Mouse (Mus musculus): ENCODE measurements around the gene Stmn1. TPM values are rescaled to one million over a fixed set of nuclear protein-coding genes. Genes with fewer than 3 reads are reported as not detected.

Gene Stmn1
- polyA plus RNA-seq, 1 experiment from 2014 or later = 380 TPM

GRCm38 (mm10) chr4:134478031-134478430 is 9.9 kb downstream of the Stmn1 start:
- H3K27me3 ChIP-seq (ENCODE audit: control insufficient read depth, insufficient read depth, low read length) = no peaks in the 10 kb centered on the region
- ATAC-seq (ENCODE audit: low FRiP score, low TSS enrichment) (peak; percentile 39), DNase-seq (ENCODE audit: low spot score) (peak; percentile 93)
- WGBS = 4% methylated on average over 9 of the region's 9 CpGs
- H3K9me3 ChIP-seq (ENCODE audit: control insufficient read depth, low read length) = no peaks in the 10 kb centered on the region
- no peak overlapping the region for H3K27ac ChIP-seq (replicated peaks)
- TF ChIP-seq CTCF (IDR thresholded peaks at IDR 0.05; ENCODE audit: low read depth) (peak; percentile 100), EP300 (optimal IDR thresholded peaks at IDR 0.05) (no peak)
- H3K9ac ChIP-seq (ENCODE audit: low read length) = no peak overlapping the region
- H3K4me3 ChIP-seq (ENCODE audit: low read depth, low read length) = no peak overlapping the region
- H3K4me1 ChIP-seq (replicated peaks; ENCODE audit: control insufficient read depth, insufficient read depth) = no peaks in the 10 kb centered on the region
- H3K36me3 ChIP-seq (ENCODE audit: control insufficient read depth, insufficient read depth, low read length) = peaks cover 12% of the 10 kb centered on the region
- no peak overlapping the region for H3K4me2 ChIP-seq (replicated peaks; ENCODE audit: low read depth)

DNA sequence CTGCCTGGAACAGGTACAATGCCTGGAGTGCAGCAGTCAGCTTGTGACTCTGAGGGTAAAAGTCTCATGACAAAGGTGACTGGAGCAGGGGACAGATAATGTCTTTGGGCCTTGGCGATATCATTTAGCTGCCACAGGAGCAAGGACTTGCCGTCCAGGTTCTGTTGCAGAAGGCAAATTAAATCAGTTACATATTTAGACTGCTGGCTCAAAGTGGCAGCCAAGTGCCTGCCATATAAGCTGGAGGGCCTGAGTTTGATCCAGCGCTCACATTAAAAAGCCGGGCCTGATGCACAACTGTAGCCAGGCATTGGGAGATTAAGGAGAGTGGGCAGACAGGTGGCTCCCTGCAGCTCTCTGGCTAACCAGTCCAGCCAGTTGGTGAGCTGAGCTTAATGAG is 11.7 kb downstream of the Stmn1 start:
- H3K4me3 ChIP-seq (ENCODE audit: low read depth, low read length) = no peak overlapping the region
- no peaks in the 10 kb centered on the region for H3K4me1 ChIP-seq (replicated peaks; ENCODE audit: control insufficient read depth, insufficient read depth)
- no peak for TF ChIP-seq EP300 (optimal IDR thresholded peaks at IDR 0.05)
- TF ChIP-seq CTCF (IDR thresholded peaks at IDR 0.05; ENCODE audit: low read depth) = no peak
- H3K27me3 ChIP-seq (ENCODE audit: control insufficient read depth, insufficient read depth, low read length) = no peaks in the 10 kb centered on the region
- ATAC-seq (ENCODE audit: low FRiP score, low TSS enrichment) (no peak), DNase-seq (ENCODE audit: low spot score) (no peak)
- H3K27ac ChIP-seq (replicated peaks) = 0 out of 2 replicates have a peak overlapping the region, but pooled peaks have one; percentile 8
- peaks cover 4% of the 10 kb centered on the region; the same call in 1 of the 2 replicates for H3K36me3 ChIP-seq (ENCODE audit: control insufficient read depth, insufficient read depth, low read length)
- no peak overlapping the region for H3K9ac ChIP-seq (ENCODE audit: low read length)
- 80% methylated on average over 4 of the region's 4 CpGs for WGBS
- H3K9me3 ChIP-seq (ENCODE audit: control insufficient read depth, low read length) = no peaks in the 10 kb centered on the region
- H3K4me2 ChIP-seq (replicated peaks; ENCODE audit: low read depth) = no peak overlapping the region

DNA sequence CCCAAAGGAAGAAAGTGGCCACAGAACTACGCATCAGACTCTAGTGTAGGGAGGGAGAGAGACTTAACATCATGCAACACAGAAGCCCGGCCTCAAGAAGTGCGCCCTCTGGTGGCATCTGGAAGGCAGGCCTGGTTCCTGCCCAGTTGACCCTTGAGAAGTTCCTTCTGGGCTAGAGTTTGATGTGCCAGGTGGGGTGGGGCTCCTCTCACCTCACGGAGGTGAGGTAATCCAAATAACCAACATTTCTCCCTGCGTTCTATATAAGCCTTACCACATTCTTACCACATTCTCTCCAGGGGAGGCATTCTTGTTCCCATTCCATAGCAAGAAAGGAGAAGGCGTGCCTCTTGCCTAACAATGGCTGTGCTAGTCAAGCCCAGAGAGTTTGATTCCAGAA is 12.7 kb downstream of the Stmn1 start:
- Histone ChIP-seq H3K27me3 (ENCODE audit: control insufficient read depth, insufficient read depth, low read length) (no peaks in the 10 kb centered on the region), H3K9ac (ENCODE audit: low read length) (no peak overlapping the region), H3K9me3 (ENCODE audit: control insufficient read depth, low read length) (no peaks in the 10 kb centered on the region), H3K36me3 (ENCODE audit: control insufficient read depth, insufficient read depth, low read length) (no peaks in the 10 kb centered on the region), H3K4me1 (replicated peaks; ENCODE audit: control insufficient read depth, insufficient read depth) (no peaks in the 10 kb centered on the region), H3K4me3 (ENCODE audit: low read depth, low read length) (no peak overlapping the region), H3K4me2 (replicated peaks; ENCODE audit: low read depth) (no peak overlapping the region), H3K27ac (replicated peaks) (0 out of 2 replicates have a peak overlapping the region, but pooled peaks have one; percentile 35)
- WGBS = 16% methylated on average over 6 of the region's 6 CpGs
- ATAC-seq (ENCODE audit: low FRiP score, low TSS enrichment) = peak; percentile 80
- TF ChIP-seq CTCF (IDR thresholded peaks at IDR 0.05; ENCODE audit: low read depth) (peak; percentile 97), EP300 (optimal IDR thresholded peaks at IDR 0.05) (no peak)
- peak; percentile 90 for DNase-seq (ENCODE audit: low spot score)

DNA sequence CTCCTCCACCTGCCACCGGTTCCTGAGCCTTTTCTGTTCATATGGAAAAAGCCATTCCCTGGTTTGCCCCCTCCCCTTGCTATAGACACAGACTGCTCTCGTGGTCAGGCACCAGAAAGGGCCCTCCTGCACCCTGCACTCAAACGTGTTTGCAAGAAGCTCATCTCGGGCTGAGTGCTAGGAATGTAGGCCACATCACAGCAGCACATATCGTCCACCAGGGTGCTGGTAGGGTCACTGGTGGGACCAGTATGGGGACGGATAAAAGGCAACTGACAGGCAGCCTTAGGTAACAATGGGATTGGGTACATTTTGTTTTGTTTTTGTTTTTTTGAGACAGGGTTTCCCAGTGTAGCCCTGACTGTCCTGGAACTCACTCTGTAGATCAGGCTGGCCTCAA is 13.2 kb downstream of the Stmn1 start:
- no peaks in the 10 kb centered on the region for H3K27me3 ChIP-seq (ENCODE audit: control insufficient read depth, insufficient read depth, low read length)
- no peak for TF ChIP-seq CTCF (IDR thresholded peaks at IDR 0.05; ENCODE audit: low read depth)
- no peak for TF ChIP-seq EP300 (optimal IDR thresholded peaks at IDR 0.05)
- 50% methylated on average over 6 of the region's 6 CpGs for WGBS
- H3K27ac ChIP-seq (replicated peaks) = peak overlapping the region; percentile 35; the same call in 1 of the 2 replicates
- ATAC-seq (ENCODE audit: low FRiP score, low TSS enrichment) (no peak), DNase-seq (ENCODE audit: low spot score) (no peak)
- no peak overlapping the region for H3K4me2 ChIP-seq (replicated peaks; ENCODE audit: low read depth)
- no peaks in the 10 kb centered on the region for H3K4me1 ChIP-seq (replicated peaks; ENCODE audit: control insufficient read depth, insufficient read depth)
- no peaks in the 10 kb centered on the region for H3K9me3 ChIP-seq (ENCODE audit: control insufficient read depth, low read length)
- no peak overlapping the region for H3K4me3 ChIP-seq (ENCODE audit: low read depth, low read length)
- H3K9ac ChIP-seq (ENCODE audit: low read length) = no peak overlapping the region
- no peaks in the 10 kb centered on the region for H3K36me3 ChIP-seq (ENCODE audit: control insufficient read depth, insufficient read depth, low read length)

DNA sequence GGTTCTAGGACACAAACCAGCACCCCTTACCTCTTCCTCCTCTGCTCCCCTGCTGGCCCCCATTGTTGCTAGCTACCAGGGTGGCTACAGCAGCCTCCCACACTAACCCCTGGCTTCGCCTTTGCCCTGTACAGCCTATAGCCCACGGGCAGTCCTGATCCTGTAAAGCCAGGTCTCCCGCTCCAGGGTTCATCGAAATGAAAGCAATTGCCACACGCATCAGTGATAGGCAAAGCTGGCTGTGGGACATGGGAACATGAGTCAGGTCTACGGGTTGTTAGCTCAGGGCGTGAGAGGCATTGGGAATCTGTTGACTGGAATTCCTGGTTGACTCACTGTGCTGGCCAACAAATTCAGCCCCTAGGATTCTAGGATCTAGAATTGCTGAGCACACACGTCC is 14.3 kb downstream of the Stmn1 start:
- 52% methylated on average over 8 of the region's 8 CpGs for WGBS
- Histone ChIP-seq H3K4me1 (replicated peaks; ENCODE audit: control insufficient read depth, insufficient read depth) (no peaks in the 10 kb centered on the region), H3K36me3 (ENCODE audit: control insufficient read depth, insufficient read depth, low read length) (no peaks in the 10 kb centered on the region), H3K27me3 (ENCODE audit: control insufficient read depth, insufficient read depth, low read length) (no peaks in the 10 kb centered on the region), H3K4me3 (ENCODE audit: low read depth, low read length) (no peak overlapping the region), H3K9ac (ENCODE audit: low read length) (no peak overlapping the region), H3K9me3 (ENCODE audit: control insufficient read depth, low read length) (no peaks in the 10 kb centered on the region), H3K27ac (replicated peaks) (peak overlapping the region; percentile 89), H3K4me2 (replicated peaks; ENCODE audit: low read depth) (no peak overlapping the region; the same call in 1 of the 2 replicates)
- DNase-seq (ENCODE audit: low spot score) (peak; percentile 76), ATAC-seq (ENCODE audit: low FRiP score, low TSS enrichment) (peak; percentile 79)
- no peak for TF ChIP-seq EP300 (optimal IDR thresholded peaks at IDR 0.05)
- TF ChIP-seq CTCF (IDR thresholded peaks at IDR 0.05; ENCODE audit: low read depth) = no peak

DNA sequence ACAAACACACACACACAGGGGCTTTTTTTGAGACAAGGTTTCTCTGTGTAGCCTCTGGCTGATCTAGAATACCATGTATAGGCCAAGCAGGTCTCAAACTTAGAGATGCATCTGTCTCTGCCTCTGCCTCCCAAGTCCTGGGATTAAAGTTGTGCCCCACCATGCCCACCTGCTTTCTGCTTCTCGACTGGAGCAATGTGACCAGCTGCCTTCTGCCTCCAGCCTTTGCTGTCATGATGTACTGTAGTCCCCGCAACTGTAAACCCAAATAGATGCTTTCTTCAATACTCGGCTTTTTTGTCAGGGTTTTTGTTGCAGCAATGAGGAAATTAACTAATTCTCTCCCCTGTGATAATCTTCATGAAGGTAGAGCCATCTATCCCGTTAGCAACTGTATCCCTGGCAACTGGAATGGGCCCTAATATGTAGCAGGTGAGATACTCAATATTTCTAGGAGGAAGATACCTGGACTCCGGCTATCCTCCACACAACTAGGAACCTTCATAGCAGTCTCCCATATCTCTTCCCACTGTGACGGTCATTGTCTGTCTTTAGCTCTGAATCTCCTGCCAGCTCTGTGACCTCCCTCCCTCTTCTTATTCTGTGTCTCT is 15.1 kb downstream of the Stmn1 start:
- 64% methylated on average over 6 of the region's 6 CpGs for WGBS
- Histone ChIP-seq H3K27ac (replicated peaks) (peak overlapping the region; percentile 56; the same call in 1 of the 2 replicates), H3K9ac (ENCODE audit: low read length) (no peak overlapping the region), H3K36me3 (ENCODE audit: control insufficient read depth, insufficient read depth, low read length) (no peaks in the 10 kb centered on the region), H3K4me2 (replicated peaks; ENCODE audit: low read depth) (no peak overlapping the region), H3K27me3 (ENCODE audit: control insufficient read depth, insufficient read depth, low read length) (no peaks in the 10 kb centered on the region), H3K4me3 (ENCODE audit: low read depth, low read length) (no peak overlapping the region), H3K4me1 (replicated peaks; ENCODE audit: control insufficient read depth, insufficient read depth) (no peaks in the 10 kb centered on the region), H3K9me3 (ENCODE audit: control insufficient read depth, low read length) (no peaks in the 10 kb centered on the region)
- no peak for ATAC-seq (ENCODE audit: low FRiP score, low TSS enrichment)
- DNase-seq (ENCODE audit: low spot score) = no peak
- no peak for TF ChIP-seq EP300 (optimal IDR thresholded peaks at IDR 0.05)
- no peak for TF ChIP-seq CTCF (IDR thresholded peaks at IDR 0.05; ENCODE audit: low read depth)
